Mouse (Mus musculus): ENCODE measurements around the gene H2afx.
"Not testable (repeated sequence)": the region's sequence is repeated elsewhere in the genome, so short reads cannot be mapped to it uniquely, and the experiment has no call there.

H2afx gene

GRCm38 (mm10) chr9:44334396-44335330, at the start of gene H2afx:
Gene H2afx (plus strand): TSS chr9:44334694.
- DNase-seq = peak; percentile 98

DNA sequence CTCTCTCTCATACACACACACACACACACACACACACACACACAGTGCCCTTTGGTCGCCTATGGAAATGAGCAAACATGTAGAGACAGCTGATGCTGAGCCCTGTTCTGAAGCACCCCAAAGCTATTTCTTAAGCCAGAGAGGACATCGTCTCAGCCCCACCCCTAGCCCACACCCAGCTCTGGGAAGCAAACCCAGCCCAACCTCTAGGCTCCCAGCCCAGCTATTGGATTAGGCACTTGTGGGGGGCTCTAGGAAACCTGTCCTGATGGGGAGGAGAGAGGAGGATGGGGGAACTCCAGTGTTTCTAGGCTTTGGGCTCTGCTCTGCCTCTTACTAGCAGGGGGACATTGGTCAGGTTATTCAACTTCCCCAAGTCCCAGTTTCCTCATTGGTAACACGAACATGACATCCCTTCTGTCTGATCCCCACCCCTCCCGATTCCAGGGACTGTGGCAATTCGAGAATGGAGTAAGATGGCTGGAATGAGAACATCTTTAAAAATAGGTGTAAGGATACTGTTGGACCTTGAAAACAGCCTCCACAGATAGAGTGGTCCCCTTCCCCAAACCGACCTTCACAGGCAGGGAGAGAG, 48.1 kb upstream of the H2afx start:
- DNase-seq = no peak

DNA sequence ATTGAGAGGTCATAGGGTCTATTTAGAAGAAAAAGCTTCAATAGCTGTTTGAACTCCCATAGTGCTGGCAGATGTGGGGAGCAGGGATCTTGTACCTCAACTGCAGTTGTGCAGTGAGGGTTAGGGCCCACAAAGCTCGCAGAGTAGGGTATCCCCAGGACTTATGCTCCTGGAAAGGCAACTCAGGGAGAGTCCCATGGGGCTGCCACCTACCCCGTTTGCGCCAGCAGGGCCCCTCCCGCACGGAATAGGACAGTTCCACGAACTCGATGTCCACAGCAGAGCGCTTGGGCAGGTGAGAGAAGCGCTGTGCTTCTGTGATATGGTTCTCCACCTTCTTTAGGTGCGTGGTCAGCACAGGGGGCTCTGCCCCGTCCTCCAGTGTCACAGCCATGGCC, 47.5 kb upstream of the H2afx start:
- DNase-seq = no peak

DNA sequence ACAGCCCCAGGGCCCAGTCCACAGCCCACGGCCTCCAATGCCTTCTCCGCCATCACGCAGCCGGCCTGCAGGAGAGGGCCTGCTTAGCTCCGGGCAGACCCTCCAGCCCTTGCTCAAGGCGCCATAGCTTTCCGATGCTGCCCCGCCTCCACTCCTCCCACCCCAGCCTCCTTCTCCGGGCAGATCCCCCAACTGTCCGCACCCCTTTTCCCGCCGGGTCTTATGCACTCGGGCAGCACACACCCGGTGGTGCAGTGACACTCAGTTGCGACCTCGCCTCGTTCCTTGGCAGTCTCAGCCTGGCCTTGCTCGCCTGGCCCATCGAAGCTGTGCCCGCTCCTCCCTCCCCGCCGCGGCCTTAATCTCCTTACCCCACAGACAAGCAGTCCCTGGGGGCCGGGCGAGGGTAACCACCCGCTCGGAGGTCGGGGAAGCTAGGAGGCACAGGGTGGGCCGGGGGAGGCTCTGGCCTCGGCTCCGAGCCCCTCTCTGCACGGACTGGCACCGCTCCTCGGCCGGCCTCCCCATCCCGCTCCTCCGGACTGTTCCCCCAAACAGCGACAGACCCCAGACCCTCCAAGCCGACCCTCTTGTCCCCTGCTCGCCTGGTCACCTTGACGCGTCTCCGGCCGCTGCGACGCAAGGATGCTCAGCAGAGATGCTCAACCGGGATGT, 47.0 kb upstream of the H2afx start:
- DNase-seq = peak; percentile 40

- DNase-seq = peak; percentile 63
Observed at GRCm38 (mm10) chr9:44288076-44288958, 46.2 kb upstream of the H2afx start, which contains the start of gene Abcg4. Gene Abcg4 (minus strand): TSS chr9:44288615.

GRCm38 (mm10) chr9:44288959-44289291, 45.6 kb upstream of the H2afx start:
- DNase-seq = no peak

DNA sequence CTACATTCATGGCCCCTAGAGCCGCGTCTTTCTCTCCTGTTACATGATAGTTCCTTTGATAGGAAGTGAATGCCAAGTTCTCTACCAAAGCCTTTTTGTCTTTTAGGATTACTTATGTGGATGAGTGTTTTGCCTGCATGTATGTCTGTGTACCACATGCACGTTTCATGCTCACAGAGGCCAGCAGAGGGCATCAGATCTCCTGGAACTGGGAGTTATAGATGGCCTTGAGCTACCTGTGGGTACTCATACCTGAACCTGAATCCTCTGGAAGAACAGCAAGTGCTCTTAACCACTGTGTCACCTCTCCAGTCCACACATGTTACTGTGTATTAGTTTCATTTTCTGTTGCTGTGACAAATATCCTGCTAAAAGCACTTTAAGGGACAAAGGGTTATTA, 42.0 kb upstream of the H2afx start:
- DNase-seq = no peak

DNA sequence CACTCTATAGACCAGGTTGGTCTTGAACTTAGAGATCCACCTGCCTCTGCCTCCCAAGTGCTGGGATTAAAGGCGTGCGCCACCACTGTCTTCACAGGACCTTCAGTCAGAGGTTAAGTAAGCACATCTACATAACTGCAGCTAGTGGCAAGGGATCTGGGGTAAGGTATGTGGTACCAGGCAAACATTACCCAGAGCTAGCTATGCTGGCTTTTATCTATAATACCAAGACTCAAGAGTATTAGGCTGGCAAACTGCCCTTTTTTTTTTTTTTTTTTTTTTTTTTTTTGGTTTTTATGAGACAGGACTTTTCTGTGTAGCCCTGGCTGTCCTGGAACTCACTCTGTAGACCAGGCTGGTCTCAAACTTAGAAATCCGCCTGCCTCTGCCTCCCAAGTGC, 34.5 kb upstream of the H2afx start:
- not testable (repeated sequence) for DNase-seq

GRCm38 (mm10) chr9:44305466-44306079, 28.9 kb upstream of the H2afx start, which contains the start of gene Hinfp:
Gene Hinfp (minus strand): TSS chr9:44305671.
- peak; percentile 97 for DNase-seq

DNA sequence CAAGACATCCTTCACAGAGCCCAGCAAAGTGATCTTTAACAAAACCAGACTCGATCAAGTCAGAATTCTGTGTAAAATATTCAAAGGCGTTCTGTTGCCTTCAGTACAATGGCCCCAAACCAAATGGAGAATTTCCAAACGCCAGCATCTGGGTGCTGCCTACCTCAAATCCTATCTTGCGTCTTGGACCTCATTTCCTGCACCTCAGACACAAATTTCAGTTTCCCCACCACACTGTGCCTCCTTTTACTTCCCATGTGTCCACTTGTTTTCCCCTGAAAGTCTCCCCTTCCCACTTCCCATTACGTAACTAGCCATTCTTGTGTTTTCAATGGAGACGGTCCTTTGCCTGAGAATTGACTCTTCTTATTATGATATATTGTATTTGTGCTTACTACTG, 28.0 kb upstream of the H2afx start:
- DNase-seq = no peak

GRCm38 (mm10) chr9:44307248-44307647, 27.2 kb upstream of the H2afx start:
- no peak for DNase-seq

DNA sequence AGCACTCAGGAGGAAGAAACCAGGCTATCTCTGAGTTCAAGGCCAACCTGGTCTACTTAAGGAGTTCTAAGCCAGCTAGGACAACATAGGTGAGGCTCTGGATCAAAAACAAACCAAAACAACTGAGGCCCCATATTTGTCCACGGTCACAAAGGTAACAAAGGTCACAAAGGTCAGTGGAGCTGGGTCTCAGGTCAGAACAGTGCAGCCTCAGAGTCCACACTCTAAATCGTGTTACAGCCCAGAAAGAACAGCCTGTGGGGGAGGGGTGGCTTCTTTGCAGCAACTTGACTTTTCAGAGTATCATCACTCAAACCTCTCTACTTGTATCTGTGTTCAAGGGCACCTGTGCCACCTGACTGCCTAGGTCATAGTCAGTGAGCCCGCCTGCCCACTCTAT, 24.7 kb upstream of the H2afx start:
- DNase-seq = no peak

DNA sequence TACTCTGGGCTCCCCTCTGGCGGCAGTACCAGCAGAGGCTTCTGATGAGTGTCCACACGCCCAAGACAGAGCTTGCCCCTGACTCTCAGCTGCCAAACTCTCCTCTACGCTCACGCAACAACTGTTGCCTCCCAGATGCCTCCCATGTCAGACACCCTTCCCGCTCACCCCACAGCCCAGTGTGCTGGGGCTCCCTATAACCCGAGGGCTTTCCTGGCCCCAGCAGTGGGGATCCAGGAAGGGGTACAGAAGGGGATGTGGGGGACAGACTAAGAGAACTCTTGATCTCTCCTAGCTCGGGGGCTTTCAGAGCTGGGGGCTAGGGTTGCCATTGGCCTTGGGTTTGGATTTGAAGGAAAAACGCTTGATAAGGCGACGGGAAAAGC, 23.8 kb upstream of the H2afx start:
- DNase-seq = no peak

- no peak for DNase-seq
Observed at GRCm38 (mm10) chr9:44311136-44312134, 23.1 kb upstream of the H2afx start.

GRCm38 (mm10) chr9:44313476-44314256, 20.8 kb upstream of the H2afx start:
- DNase-seq = peak; percentile 57

DNA sequence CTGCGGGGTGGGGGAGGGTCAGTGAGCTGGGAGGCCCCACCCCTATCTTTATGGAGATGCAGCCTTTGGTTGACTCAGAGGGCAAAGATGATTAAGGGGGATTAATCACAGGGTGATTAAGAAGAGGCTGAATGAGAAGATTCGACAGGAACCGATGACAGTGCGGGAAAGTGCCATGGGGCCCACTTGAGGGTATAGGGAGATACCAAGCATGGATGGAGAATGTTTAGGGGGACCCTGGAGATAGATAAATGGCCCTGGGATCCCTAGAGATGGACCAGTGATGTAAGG, 20.3 kb upstream of the H2afx start:
- no peak for DNase-seq

DNA sequence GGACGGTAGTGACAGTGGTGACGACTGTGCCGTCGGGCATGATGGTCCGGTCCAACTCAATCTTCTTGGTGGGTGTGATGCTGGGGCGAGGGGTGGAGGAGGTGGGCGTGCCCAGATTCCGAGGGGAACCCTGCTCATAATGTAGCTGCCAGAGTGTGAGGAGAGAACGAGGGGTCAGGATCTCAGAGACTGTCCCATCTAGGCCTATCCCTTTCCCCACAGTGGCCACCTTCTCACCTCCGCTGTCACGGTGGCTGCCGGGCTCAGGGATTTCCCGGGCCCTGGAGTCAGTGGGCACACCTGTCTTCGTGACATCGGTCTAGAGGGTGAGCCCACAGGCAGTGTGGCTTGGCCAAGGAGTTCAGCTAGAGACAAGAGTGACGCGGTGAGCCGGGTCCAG, 19.6 kb upstream of the H2afx start:
- DNase-seq = no peak

DNA sequence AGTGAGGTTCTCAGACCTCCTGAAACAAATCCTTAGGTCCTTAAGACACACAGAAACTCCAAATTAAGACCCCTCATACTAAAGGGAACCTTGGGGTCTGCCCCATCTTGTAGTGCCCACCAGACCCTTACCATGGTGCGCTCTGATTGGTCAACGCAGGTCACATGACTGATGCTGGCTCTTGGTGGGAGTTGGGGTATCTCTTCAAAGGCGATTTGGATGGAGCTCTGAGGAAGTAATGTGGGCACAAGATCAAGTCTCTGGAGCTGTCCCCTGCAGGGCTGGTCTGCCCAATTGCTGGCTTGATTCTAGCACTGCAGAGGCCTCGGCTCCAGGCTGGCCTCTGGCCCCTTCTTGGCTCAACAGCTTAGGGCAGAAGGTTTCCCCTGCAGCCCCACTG, 17.0 kb upstream of the H2afx start:
- DNase-seq = no peak

- DNase-seq = no peak
Observed at GRCm38 (mm10) chr9:44318076-44318825, 16.2 kb upstream of the H2afx start.

DNA sequence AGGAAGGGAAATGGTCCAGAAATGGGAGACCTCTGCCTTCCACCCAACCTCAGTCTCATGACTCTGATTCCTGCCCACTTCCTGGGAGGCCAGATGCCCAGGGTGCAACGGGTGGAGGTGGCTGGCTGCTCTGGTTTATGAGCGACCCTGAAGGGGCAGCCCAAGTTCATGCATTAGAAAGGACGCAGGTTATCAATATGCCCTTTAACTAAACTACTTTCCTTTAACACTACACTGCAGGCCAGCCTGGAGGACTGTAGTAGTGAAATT, 15.7 kb upstream of the H2afx start:
- no peak for DNase-seq
